Mouse (Mus musculus) adrenal gland, postnatal 36 days (tissue): ENCODE data around the gene Chrna3. TPM values are rescaled to one million over a fixed set of nuclear protein-coding genes. Genes with fewer than 3 reads are reported as not detected.
A peak's percentile ranks its signal among the peaks of the same experiment; 100 is the strongest.

Source experiments
- DNase-seq, 2 experiments: peaks; one replicate each; pipeline ENCODE4 v3.0.0; 2021; ENCODE audit warnings: mixed read lengths in 1 of 2
- long read RNA-seq, 2 experiments: library from polyadenylated mRNA; stranded (forward); transcript quantifications; one replicate each; pipeline ENCODE4 v2.0.0; 2021; ENCODE audit warnings: borderline sequencing depth in 2 of 2
- total RNA-seq, 2 experiments: library from RNA; stranded (reverse); gene quantifications; 2 replicates each; pipeline ENCODE4 v1.2.3; 2021

Chrna3 gene
- total RNA-seq = 1 to 10 TPM; 8.5 to 9.9 TPM
- long read RNA-seq, experiment 1, full-length matches to known transcripts = 17 of 18 reads
- long read RNA-seq, experiment 1, partial matches to known transcripts = 1 of 18 reads
- long read RNA-seq, experiment 1, other reads (novel, unspliced or antisense) = 0 of 18 reads
- long read RNA-seq, experiment 2, full-length matches to known transcripts = 13 of 13 reads
- long read RNA-seq, experiment 2, partial matches to known transcripts = 0 of 13 reads
- long read RNA-seq, experiment 2, other reads (novel, unspliced or antisense) = 0 of 13 reads

- DNase-seq = peak; percentile 23 to 37
Observed at GRCm38 (mm10) chr9:55026275-55026663, at the start of gene Chrna3. Chrna3 (minus strand) TSS chr9:55026562.

GRCm38 (mm10) chr9:55067965-55068265 lies 41.6 kb upstream of the Chrna3 start:
- no peak for DNase-seq

- peak; percentile 22 to 29 for DNase-seq
Observed at GRCm38 (mm10) chr9:55067260-55067964, 41.0 kb upstream of the Chrna3 start.

GRCm38 (mm10) chr9:55065241-55065640 lies 38.9 kb upstream of the Chrna3 start:
- no peak for DNase-seq

- DNase-seq = no peak
Observed at GRCm38 (mm10) chr9:55058067-55058466, 31.7 kb upstream of the Chrna3 start.

GRCm38 (mm10) chr9:55055386-55055930 lies 29.1 kb upstream of the Chrna3 start:
- DNase-seq = no peak

GRCm38 (mm10) chr9:55048211-55048880 lies 22.0 kb upstream of the Chrna3 start, which contains the start of gene Chrnb4:
Chrnb4 (minus strand) TSS chr9:55048779.
- DNase-seq = peak; percentile 19 to 45

- DNase-seq = no peak
Observed at GRCm38 (mm10) chr9:55046764-55047163, 20.4 kb upstream of the Chrna3 start.

GRCm38 (mm10) chr9:55045001-55045400 lies 18.6 kb upstream of the Chrna3 start:
- DNase-seq = no peak

- no peak for DNase-seq
Observed at GRCm38 (mm10) chr9:55043688-55044087, 17.3 kb upstream of the Chrna3 start.

GRCm38 (mm10) chr9:55041389-55041788 lies 15.0 kb upstream of the Chrna3 start:
- no peak for DNase-seq

- DNase-seq = no peak
Observed at GRCm38 (mm10) chr9:55039983-55040382, 13.6 kb upstream of the Chrna3 start.

GRCm38 (mm10) chr9:55038948-55039347 lies 12.6 kb upstream of the Chrna3 start:
- no peak for DNase-seq

GRCm38 (mm10) chr9:55031435-55032167 lies 5.2 kb upstream of the Chrna3 start:
- no peak for DNase-seq

GRCm38 (mm10) chr9:55025534-55026274 lies 658 bp downstream of the Chrna3 start:
- no peak for DNase-seq

- DNase-seq = peak; percentile 83 to 89
Observed at GRCm38 (mm10) chr9:55023902-55024583, 2.3 kb downstream of the Chrna3 start.

GRCm38 (mm10) chr9:55023326-55023725 lies 3.0 kb downstream of the Chrna3 start:
- DNase-seq = no peak

- no peak for DNase-seq
Observed at GRCm38 (mm10) chr9:55016926-55017325, 9.4 kb downstream of the Chrna3 start.

GRCm38 (mm10) chr9:55010588-55011350 lies 15.6 kb downstream of the Chrna3 start:
- DNase-seq = peak; percentile 22 to 35

GRCm38 (mm10) chr9:55009692-55010091 lies 16.7 kb downstream of the Chrna3 start:
- no peak for DNase-seq
